Mouse (Mus musculus): ENCODE results near the gene Alyref. TPM values are rescaled to one million over a fixed set of nuclear protein-coding genes. Genes with fewer than 3 reads are reported as not detected.

Gene Alyref
- 112 and 119 TPM in 2 replicates for polyA plus RNA-seq (2012; rRNA removed)

GRCm38 (mm10) chr11:120598283-120598989 is at the start of gene Alyref, which contains the start of gene Anapc11:
TSS of gene Alyref (minus strand) at chr11:120598365.
TSS of gene Anapc11 (plus strand) at chr11:120598421.

DNA sequence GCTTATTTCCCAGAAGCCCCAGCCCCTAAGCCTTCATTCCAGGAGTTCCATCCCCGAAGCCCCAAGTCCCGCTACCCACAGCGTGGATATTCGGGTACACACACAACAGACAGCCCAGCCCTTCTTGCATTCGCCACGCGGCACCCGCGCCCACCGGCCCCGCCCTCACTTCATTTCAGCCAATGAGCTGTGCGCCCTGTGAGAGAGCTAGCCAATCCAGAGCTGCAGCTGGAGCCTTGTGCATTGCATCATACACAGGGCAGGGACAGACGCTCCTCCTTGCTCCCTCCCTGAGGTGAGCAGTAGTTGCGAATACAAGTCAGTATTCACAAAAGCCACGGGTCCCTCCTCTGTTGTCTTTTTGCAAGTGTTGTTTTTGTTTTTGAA is 45.4 kb upstream of the Alyref start, which contains the start of gene Pycr1:
Pycr1 (minus strand) TSS at position 169 of the 387 bp plus-strand sequence.

GRCm38 (mm10) chr11:120633520-120634343 is 35.6 kb upstream of the Alyref start, which contains the start of gene Mafg:
TSS of gene Mafg (minus strand) at chr11:120633600.

DNA sequence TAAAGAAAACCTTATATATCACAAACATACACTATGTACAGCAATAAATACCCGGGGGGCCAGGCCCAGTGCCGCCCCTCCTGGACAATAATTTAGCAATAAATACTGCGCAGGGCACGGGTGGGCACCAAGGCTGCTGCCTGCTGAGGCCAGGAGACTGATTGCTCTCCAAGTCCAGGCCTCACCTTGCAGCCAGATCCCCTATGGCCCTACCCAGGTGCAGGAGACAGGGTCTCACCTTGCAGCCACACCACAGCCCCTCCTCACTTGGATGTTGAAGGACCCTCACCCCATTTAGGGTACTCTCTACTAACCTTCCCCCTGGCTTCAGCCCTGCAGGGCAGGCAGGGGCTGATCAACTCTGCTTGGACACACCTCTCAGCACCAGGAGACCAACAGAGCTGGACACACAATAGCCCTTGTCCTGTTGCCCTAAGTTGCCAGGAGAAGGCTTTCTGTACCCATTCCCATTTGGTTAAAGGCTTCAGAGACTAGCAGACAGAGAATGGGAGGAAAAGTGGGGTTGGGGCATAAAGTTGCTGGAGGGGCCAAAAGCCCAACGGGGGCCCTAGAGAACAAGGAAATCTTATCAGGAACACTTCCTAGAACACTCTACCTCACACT is 27.1 kb upstream of the Alyref start, which contains the start of gene Sirt7:
Sirt7 (minus strand) TSS at position 89 of the 624 bp plus-strand sequence.

GRCm38 (mm10) chr11:120617519-120618112 is 19.5 kb upstream of the Alyref start, which contains the start of gene Pcyt2:
TSS of gene Pcyt2 (minus strand) at chr11:120617936.

GRCm38 (mm10) chr11:120608241-120609034 is 10.3 kb upstream of the Alyref start, which contains the start of gene Npb:
TSS of gene Npb (plus strand) at chr11:120608477.

GRCm38 (mm10) chr11:120581490-120582267 is 16.5 kb downstream of the Alyref start, which contains the start of gene Arhgdia:
TSS of gene Arhgdia (minus strand) at chr11:120581624.

GRCm38 (mm10) chr11:120572752-120573584 is 25.2 kb downstream of the Alyref start, which contains the start of gene P4hb:
TSS of gene P4hb (minus strand) at chr11:120573253.

DNA sequence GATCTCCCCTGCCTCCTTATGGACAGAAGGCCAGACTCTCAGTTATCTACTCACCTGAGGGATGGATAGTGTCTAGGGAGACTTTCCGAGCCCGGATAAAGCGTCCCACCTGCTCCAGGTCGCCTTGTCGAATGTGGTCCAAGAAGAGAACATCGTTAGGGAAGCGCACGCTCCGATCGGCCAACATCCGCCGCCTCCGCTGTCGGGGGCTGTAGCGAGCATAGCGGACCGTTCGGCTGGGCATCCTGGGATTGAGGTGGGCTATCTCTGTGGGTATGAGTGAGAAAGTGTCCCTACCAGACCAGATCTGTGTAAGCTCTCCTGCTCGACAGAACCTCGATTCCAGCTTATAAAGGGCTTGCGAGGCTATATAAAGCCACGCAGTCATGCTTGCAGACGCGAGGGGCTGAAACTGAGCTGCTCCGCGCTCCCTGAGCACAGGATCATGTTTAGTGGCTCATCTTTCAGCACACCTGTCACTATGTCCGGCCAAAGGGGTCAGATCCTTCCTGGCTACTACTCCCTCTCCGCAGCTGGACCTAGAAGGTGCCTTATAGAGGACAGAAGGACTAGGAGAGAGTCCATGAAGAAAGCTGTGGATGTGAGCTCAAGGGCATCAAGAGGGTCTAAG is 47.2 kb downstream of the Alyref start, which contains the start of gene Ppp1r27:
Ppp1r27 (minus strand) TSS at position 323 of the 631 bp plus-strand sequence.

GRCm38 (mm10) chr11:120549168-120549945 is 48.8 kb downstream of the Alyref start, which contains the start of gene Mcrip1:
TSS of gene Mcrip1 (minus strand) at chr11:120549727.

Other genes with a start within 250 kb of the Alyref start
- gene Actg1, start 249.8 kb downstream of the Alyref start, polyA plus RNA-seq (2012; rRNA removed), result 238 and 303 TPM in 2 replicates
- gene Fscn2, start 236.8 kb downstream of the Alyref start, polyA plus RNA-seq (2012; rRNA removed), result 0.03 TPM in 1 of 2 replicates, not detected in the other
- gene Faap100, start 219.6 kb downstream of the Alyref start, polyA plus RNA-seq (2012; rRNA removed), result 5.3 and 5.7 TPM in 2 replicates
- gene Nploc4, start 160.7 kb downstream of the Alyref start, polyA plus RNA-seq (2012; rRNA removed), result 18.5 and 22.6 TPM in 2 replicates
- 0.03 TPM in 1 of 2 replicates, not detected in the other for gene Tspan10, start 155.7 kb downstream of the Alyref start, polyA plus RNA-seq (2012; rRNA removed)
- 0.22 and 0.25 TPM in 2 replicates for gene Pde6g, start 144.9 kb downstream of the Alyref start, polyA plus RNA-seq (2012; rRNA removed)
- 4.2 and 5.3 TPM in 2 replicates for gene Oxld1, start 140.3 kb downstream of the Alyref start, polyA plus RNA-seq (2012; rRNA removed)
- 15.5 and 17.7 TPM in 2 replicates for gene Ccdc137, start 140.2 kb downstream of the Alyref start, polyA plus RNA-seq (2012; rRNA removed)
- gene Arl16, start 130.8 kb downstream of the Alyref start, polyA plus RNA-seq (2012; rRNA removed), result 8.3 and 11.6 TPM in 2 replicates
- gene Mrpl12, start 113.8 kb downstream of the Alyref start, polyA plus RNA-seq (2012; rRNA removed), result 77.5 and 86.5 TPM in 2 replicates
- gene Slc25a10, start 106.5 kb downstream of the Alyref start, polyA plus RNA-seq (2012; rRNA removed), result 27.2 and 31.8 TPM in 2 replicates
- 16.1 and 19.1 TPM in 2 replicates for gene Gcgr, start 67.7 kb downstream of the Alyref start, polyA plus RNA-seq (2012; rRNA removed)
- 25.4 and 28.5 TPM in 2 replicates for gene Mcrip1, start 48.6 kb downstream of the Alyref start, polyA plus RNA-seq (2012; rRNA removed)
- gene Ppp1r27, start 47.2 kb downstream of the Alyref start, polyA plus RNA-seq (2012; rRNA removed), result 0.14 TPM in 1 of 2 replicates, not detected in the other
- 239 and 240 TPM in 2 replicates for gene P4hb, start 25.1 kb downstream of the Alyref start, polyA plus RNA-seq (2012; rRNA removed)
- gene Arhgdia, start 16.7 kb downstream of the Alyref start, polyA plus RNA-seq (2012; rRNA removed), result 151 and 168 TPM in 2 replicates
- 49.9 and 56.0 TPM in 2 replicates for gene Anapc11, start 56 bp upstream of the Alyref start, polyA plus RNA-seq (2012; rRNA removed)
- 4.6 and 5.4 TPM in 2 replicates for gene Npb, start 10.1 kb upstream of the Alyref start, polyA plus RNA-seq (2012; rRNA removed)
- 113 and 125 TPM in 2 replicates for gene Pcyt2, start 19.6 kb upstream of the Alyref start, polyA plus RNA-seq (2012; rRNA removed)
- 27.4 and 30.1 TPM in 2 replicates for gene Sirt7, start 26.9 kb upstream of the Alyref start, polyA plus RNA-seq (2012; rRNA removed)
- 25.1 and 29.7 TPM in 2 replicates for gene Mafg, start 35.2 kb upstream of the Alyref start, polyA plus RNA-seq (2012; rRNA removed)
- gene Pycr1, start 45.4 kb upstream of the Alyref start, polyA plus RNA-seq (2012; rRNA removed), result 4.4 and 4.5 TPM in 2 replicates
- gene Myadml2, start 49.8 kb upstream of the Alyref start, polyA plus RNA-seq (2012; rRNA removed), result 0.14 and 0.28 TPM in 2 replicates
- gene Notum, start 62.8 kb upstream of the Alyref start, polyA plus RNA-seq (2012; rRNA removed), result 0.22 and 0.43 TPM in 2 replicates
- gene Aspscr1, start 74.6 kb upstream of the Alyref start, polyA plus RNA-seq (2012; rRNA removed), result 16.8 and 20.5 TPM in 2 replicates
- 61.2 and 66.5 TPM in 2 replicates for gene Cenpx, start 115.4 kb upstream of the Alyref start, polyA plus RNA-seq (2012; rRNA removed)
- 8.6 and 8.7 TPM in 2 replicates for gene Lrrc45, start 115.6 kb upstream of the Alyref start, polyA plus RNA-seq (2012; rRNA removed)
- 1.3 and 1.4 TPM in 2 replicates for gene Rac3, start 123.1 kb upstream of the Alyref start, polyA plus RNA-seq (2012; rRNA removed)
- gene Dcxr, start 128.9 kb upstream of the Alyref start, polyA plus RNA-seq (2012; rRNA removed), result 9.4 and 10.1 TPM in 2 replicates
- 0.16 TPM in 1 of 2 replicates, not detected in the other for gene Cbr2, start 133.7 kb upstream of the Alyref start, polyA plus RNA-seq (2012; rRNA removed)
- gene Hmga1b, start 164.4 kb upstream of the Alyref start, polyA plus RNA-seq (2012; rRNA removed), result 2.8 and 3.7 TPM in 2 replicates
- 6.9 and 8.6 TPM in 2 replicates for gene Rfng, start 185.8 kb upstream of the Alyref start, polyA plus RNA-seq (2012; rRNA removed)
- 61.2 and 70.7 TPM in 2 replicates for gene Gps1, start 185.9 kb upstream of the Alyref start, polyA plus RNA-seq (2012; rRNA removed)
- gene Dus1l, start 198.0 kb upstream of the Alyref start, polyA plus RNA-seq (2012; rRNA removed), result 30.8 and 33.4 TPM in 2 replicates
- 44.8 and 46.6 TPM in 2 replicates for gene Fasn, start 226.2 kb upstream of the Alyref start, polyA plus RNA-seq (2012; rRNA removed)

Data from liver, embryonic 14 days (tissue).